Mouse (Mus musculus) embryo, embryonic 10 days (tissue): ENCODE results near the gene Hivep3.
A peak's percentile ranks its signal among the peaks of the same experiment; 100 is the strongest.

ENCODE experiments used
- DNase-seq: peaks from one replicate; pipeline ENCODE4 v3.0.0-alpha.2; 2015; ENCODE audit warnings: low spot score

Hivep3 gene

GRCm38 (mm10) chr4:120152648-120153047, 419.1 kb downstream of the Hivep3 start:
- DNase-seq, result no peak

- DNase-seq, result no peak
Observed at GRCm38 (mm10) chr4:120153736-120154135, 420.2 kb downstream of the Hivep3 start.

GRCm38 (mm10) chr4:120158714-120159310, 425.2 kb downstream of the Hivep3 start:
- no peak for DNase-seq

GRCm38 (mm10) chr4:120161166-120161949, 427.8 kb downstream of the Hivep3 start, which contains the start of gene Edn2:
Gene Edn2 (plus strand): TSS chr4:120161206.
- no peak for DNase-seq

GRCm38 (mm10) chr4:120162586-120162985, 429.0 kb downstream of the Hivep3 start:
- no peak for DNase-seq

- no peak for DNase-seq
Observed at GRCm38 (mm10) chr4:120163242-120163641, 429.7 kb downstream of the Hivep3 start.

- DNase-seq, result no peak
Observed at GRCm38 (mm10) chr4:120164316-120164715, 430.7 kb downstream of the Hivep3 start.

GRCm38 (mm10) chr4:120167778-120168177, 434.2 kb downstream of the Hivep3 start:
- DNase-seq, result no peak

- no peak for DNase-seq
Observed at GRCm38 (mm10) chr4:120168346-120168745, 434.8 kb downstream of the Hivep3 start.

- no peak for DNase-seq
Observed at GRCm38 (mm10) chr4:120170387-120170936, 436.9 kb downstream of the Hivep3 start.

- no peak for DNase-seq
Observed at GRCm38 (mm10) chr4:120172050-120172684, 438.6 kb downstream of the Hivep3 start.

GRCm38 (mm10) chr4:120179123-120179522, 445.5 kb downstream of the Hivep3 start:
- no peak for DNase-seq

GRCm38 (mm10) chr4:120180535-120180934, 447.0 kb downstream of the Hivep3 start:
- no peak for DNase-seq

- DNase-seq, result peak; percentile 66
Observed at GRCm38 (mm10) chr4:120184374-120184991, 450.9 kb downstream of the Hivep3 start.

- DNase-seq, result no peak
Observed at GRCm38 (mm10) chr4:120186441-120186840, 452.9 kb downstream of the Hivep3 start.

- DNase-seq, result peak; percentile 65
Observed at GRCm38 (mm10) chr4:120186934-120187333, 453.4 kb downstream of the Hivep3 start.
